Mouse (Mus musculus) liver, embryonic 14.5 days (tissue): ENCODE data around the gene Gp9.

Experiments used
- CTCF ChIP-seq: IDR thresholded peaks from 2 replicates; pipeline ENCODE4 v1.5.1; 2016; ENCODE audit warnings: antibody characterized with exemption, low read depth, control low read depth
- EP300 ChIP-seq: IDR thresholded peaks from 2 replicates; pipeline ENCODE4 v1.6.1; 2016; ENCODE audit warnings: antibody characterized with exemption, low read depth

- no peak for TF ChIP-seq CTCF
- TF ChIP-seq EP300, result no peak
Measured at GRCm38 (mm10) chr6:87745301-87745700, 32.6 kb upstream of the Gp9 start.
